Mouse (Mus musculus) MEL-GATA-1-ER (cell line): ENCODE data around the gene Fibcd1.

Source experiments
- DNase-seq: peaks from one replicate; pipeline ENCODE4 v3.0.0-alpha.2; 2012; ENCODE audit warnings: low read depth; ENCODE audit errors: extremely low read depth

The Fibcd1 gene

DNA sequence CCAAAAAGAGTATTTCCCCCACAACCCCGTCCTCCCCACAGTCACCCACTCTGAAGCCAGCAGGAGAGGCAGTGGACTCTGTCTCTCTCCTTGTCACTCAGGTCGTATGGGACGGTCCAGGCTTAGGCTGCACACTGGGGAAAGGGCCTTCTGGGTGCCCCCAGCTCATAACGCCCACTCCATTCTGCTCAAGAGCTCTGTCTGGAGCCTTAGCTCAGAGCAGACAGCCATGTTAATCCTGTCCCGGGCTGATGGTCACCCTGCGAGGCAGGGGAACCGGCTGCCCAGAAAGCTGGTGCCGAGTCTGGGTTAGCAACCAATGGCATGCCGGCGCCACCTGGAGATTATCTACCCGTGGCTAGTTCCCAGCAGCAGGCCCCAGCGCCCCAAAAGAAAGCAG, 12.7 kb upstream of the Fibcd1 start:
- no peak for DNase-seq

GRCm38 (mm10) chr2:31857180-31857579, 11.4 kb upstream of the Fibcd1 start:
- no peak for DNase-seq

DNA sequence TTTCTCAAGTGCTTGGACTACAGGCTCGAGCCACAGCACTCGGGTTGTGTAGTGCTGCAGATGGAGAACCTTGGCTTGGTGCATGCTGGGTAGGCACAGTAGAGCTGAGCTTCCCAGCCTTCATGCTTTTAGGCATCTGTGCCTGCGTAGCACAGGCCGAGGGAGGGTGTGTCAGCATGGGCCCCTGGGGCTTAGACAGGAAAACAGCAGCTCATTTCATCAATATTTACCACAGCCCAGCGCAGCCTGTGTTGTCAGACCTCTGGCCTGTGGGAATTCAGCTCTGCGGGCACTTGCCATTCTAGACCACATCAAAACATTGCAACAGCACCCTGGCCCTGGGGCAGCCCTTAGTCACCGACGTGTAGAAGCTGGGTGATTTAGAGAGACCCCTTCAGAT, 10.2 kb upstream of the Fibcd1 start:
- no peak for DNase-seq

DNA sequence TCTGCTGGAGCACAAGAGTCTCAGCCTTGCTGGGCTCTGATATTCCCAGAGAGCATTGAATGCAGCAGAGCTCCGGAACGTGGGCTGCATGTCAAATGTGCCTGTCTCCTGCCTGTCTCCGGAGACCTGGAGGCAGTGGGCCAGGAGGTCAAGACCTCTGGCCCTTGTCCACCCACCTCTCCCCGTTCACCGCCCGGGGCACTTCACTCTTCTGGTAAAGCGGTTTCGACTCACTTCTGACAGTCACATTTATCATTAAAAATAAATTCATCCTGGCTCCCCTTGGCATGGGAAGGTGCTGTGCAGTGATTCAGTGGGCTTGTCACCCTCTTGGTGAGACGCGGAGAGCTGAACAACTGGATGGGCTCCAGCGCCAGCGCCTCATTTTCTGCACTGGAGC, 4.3 kb upstream of the Fibcd1 start:
- no peak for DNase-seq

DNA sequence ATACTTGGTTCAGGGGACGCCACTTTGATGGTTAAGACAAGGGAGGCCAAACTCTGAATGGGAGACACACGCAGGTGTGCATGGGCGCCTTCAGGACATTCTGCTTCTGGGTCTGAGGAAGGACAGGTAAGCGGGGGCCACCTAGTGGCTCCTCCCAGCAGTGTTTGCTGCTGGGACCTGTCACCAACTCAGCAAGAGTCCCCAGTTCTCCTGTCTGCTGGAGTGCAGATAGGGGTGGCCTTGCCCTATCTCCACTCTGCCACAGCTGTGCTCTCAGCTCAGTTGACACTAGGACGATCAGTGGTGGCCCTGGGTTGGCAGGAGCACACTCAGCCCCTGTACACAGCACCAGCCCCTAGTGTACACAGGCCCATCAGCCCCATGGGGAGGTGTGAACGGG, 2.1 kb upstream of the Fibcd1 start:
- peak; percentile 31 for DNase-seq

- no peak for DNase-seq
Measured at GRCm38 (mm10) chr2:31846692-31847660, 1.2 kb upstream of the Fibcd1 start.

DNA sequence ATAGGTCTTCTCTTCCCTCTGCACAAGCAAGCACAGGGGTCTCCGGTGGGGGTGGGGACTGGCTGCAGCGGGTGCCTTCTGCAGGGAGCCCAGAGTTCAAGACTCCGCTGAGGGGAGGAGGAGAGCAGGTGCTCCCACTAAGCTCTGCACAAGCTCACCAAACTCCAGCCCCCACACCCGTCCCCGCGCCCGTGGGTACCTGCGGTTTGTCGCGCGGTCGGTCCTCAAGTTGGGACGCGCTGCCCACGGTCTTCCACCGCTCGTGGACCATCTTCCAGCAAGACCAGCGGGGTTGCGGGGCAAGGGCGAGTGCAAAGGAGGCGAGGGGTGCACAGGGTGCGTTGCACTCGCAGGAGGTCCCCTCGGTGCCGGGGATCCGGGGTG, 301 bp downstream of the Fibcd1 start:
- no peak for DNase-seq

DNA sequence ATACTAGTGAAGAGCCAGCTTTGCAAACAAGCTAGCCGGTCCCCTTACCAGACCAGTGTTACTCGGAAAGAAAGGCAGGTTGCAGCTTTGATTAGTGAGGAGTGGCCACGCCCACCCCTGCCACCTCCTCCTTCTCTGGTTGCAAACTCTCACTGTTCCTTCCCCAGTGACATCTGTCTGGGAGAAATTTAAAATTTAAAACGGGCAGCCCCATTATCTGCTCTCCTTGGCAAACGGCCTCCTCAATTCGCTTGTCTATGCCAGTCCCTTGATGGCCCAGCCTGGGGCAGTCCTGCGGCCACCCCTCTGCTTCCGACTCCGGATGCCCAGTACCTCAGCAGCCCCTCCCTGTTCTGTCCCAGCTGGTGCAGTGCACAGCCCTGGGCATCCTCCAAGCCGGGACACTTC, 1.1 kb downstream of the Fibcd1 start:
- no peak for DNase-seq

- no peak for DNase-seq
Measured at GRCm38 (mm10) chr2:31838868-31839267, 6.9 kb downstream of the Fibcd1 start.

- no peak for DNase-seq
Measured at GRCm38 (mm10) chr2:31836985-31837384, 8.8 kb downstream of the Fibcd1 start.

DNA sequence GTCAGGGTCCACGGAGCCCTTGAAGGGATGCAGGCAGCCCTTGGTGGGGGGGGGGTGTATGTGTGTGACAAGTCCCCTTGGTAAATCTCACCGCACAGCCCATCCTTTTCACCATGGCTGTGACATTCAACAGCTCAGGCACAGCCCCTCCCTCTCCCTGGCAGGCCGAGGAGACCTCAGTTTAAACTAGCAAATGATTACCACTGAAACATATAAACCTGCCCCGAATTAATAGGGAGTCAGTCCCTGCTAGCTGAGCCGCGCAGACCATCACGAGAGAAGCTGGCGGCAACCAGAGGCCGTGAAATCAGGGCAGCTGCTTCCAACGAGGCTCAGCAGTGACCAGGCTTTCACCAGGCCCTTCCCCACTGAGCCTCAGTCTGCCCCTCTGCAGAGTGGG, 9.7 kb downstream of the Fibcd1 start:
- DNase-seq, result no peak

DNA sequence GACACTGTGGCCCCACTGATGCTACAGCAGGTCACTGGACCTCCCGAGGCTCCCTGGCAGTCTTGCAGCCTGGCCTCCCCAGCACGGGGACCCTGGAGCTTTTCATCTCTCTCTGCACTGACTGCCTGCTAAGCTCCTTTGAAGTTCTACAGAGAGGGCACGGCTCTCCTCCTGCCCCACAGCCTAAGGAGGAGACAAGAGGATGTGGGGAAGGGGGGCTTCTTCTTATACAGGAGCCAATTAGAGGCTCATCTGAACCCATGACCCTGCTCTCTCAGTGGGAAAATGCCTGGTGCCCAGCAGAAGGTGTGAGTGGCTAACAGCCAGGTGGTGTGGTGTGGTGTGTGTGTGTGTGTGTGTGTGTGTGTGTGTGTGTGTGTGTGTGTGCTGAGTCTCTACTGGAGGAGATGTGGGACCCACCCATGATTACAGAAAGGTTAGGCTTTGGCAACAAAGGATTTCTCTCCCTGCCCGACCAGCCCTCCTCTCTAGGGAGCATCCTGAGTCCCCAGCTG, 17.4 kb downstream of the Fibcd1 start:
- DNase-seq, result no peak

GRCm38 (mm10) chr2:31827877-31828276, 17.9 kb downstream of the Fibcd1 start:
- no peak for DNase-seq

DNA sequence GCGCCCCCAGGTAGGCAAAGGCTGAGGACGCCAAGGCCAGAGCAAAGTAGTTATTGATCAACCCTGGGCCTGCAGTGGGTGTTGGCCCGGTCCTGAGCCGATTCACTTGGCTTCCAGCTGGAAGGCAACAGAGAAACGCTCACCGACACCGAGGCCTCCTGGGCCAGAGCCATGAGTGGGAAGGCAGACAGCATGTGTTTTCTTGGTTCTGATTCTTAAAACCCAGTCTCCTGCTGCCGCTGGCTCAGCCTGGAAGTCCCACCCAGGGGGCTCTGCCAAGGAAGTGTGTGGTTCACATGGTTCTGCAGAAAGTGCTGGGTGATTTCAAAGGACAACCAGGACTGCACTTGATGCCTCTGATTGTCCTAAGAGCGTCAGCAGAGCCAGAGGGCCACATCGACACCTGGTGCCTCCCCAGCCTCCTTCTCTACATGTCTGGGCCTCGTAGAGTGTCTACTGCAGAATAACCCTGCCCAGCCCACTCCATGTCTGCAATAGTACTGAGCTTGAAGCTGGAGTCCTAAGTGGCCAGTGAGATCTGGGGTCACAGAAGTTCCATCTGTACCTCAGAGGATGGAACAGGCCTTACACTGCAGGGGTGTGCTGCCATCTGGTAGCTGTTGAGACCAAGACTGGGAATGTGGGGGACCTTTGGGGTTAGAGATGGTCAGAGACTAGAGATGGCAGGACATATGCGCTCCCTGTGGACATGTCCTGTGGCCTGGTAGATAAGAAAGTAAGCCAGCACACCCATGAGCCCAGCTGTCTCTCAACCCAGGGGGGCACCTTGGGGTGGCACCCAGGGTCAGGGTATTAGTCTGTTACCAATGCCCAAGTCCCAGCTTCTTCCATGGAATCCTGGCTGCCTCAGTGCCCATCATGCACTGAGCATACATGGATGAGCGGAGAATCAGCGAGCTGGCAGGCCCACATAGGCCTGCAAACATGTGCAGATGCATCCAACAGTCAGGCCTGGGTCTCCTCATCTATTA, 19.4 kb downstream of the Fibcd1 start:
- DNase-seq, result no peak

DNA sequence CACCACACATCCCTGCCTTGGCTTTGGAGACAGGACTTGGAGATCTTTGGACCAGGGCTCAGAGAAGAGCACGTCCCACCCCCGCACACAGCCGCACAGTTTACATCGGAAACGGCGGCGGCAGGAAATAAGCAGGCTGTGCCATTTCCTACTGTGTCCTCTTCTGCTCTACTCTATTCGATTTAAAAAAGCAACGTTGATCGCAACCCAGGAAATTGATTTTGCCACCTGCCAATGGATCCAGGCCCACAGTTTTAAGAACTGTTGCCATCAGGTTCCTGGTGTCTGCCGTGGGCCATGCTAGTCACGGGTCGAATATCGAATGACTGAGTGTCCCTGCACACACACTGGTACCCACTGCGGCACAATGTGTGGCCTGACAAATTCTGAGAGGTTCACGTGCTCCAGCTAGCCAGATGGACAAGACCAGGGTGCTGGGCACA, 20.3 kb downstream of the Fibcd1 start:
- DNase-seq, result no peak

DNA sequence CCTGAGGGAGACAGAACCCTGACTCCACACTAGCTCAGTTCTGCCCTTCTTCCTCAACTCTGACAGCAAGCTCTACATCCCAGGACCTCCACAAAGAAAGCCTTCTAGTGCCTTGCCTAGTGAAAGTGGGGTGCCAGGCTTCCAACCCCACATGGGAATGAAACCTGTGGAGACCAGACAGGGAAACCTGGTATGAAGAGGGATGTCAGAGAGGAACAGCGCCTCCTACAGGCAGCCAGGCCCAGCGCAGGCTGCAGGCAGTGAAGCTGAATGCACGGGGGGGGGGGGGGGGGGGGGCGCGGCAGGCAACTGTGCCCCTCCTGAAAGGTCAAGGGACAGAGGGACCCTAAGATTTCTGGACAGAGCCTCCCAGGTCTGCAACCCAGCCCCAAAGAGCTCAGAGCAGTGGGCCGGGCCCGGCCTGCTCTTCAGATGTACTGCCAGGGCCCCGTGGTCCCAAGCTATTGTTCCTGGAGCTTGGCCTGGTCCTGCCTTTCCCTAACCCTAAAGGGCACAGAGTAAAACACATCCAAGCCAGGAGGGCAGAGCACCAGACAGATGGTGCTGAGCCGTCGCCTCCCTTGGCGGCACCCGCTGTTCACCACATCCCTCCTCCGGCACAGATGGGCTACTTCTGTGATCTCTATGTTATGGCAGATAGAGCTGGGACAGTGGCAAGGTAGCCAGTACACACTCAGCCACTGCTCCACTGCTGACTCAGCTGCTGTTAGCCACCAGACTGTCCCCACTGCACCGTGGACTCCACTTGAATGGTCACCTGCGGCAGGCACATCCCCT, 21.7 kb downstream of the Fibcd1 start:
- no peak for DNase-seq

DNA sequence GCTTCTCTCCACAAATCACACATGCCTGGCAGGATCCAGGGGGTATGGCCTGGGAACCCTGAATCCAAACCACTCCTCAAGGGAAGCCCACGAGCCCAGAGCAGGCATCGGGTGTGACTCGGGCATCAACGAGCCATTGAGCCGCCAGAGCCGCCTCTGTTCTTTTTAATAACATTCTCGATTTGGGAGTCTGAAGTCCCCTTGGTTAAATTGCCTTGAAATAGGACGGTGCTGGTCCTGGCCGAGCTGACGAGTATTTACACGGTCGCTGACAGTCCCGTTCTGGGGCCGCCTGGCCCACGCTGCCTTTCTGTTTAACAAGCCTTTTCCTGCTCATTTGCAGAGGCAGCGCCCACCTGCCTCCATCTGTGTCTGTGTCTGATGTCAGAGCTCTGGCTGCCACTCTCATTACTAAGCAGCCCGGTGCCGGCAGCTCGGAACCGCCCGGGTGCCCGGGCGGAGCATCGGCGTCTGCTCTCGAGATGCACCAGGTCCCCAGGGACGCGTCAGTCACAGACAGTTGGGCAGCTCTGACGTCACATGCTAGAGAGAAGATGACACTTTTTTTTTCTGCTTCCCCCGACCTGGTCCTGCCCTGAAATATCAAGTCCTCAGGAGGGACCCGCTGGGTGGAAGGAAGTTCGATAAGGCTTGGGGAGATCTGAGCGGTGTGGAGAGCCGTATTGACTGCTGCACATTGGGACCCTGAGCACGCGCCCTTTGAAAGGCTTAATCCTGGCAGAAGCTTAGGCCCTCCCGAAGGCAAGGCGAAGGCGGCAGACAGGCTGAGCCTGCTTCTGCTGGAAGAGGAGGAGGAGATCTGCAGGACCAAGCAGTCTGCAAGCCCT, 23.1 kb downstream of the Fibcd1 start:
- DNase-seq, result no peak

GRCm38 (mm10) chr2:31815367-31815766, 30.4 kb downstream of the Fibcd1 start:
- DNase-seq, result peak; percentile 18

- no peak for DNase-seq
Measured at GRCm38 (mm10) chr2:31814699-31815098, 31.1 kb downstream of the Fibcd1 start.

- no peak for DNase-seq
Measured at GRCm38 (mm10) chr2:31813641-31814040, 32.2 kb downstream of the Fibcd1 start.
